Mouse (Mus musculus) heart, postnatal 0 days (tissue): ENCODE results near the gene Cyba. TPM values are rescaled to one million over a fixed set of nuclear protein-coding genes. Genes with fewer than 3 reads are reported as not detected.

Experiments
- ATAC-seq: fragments of 200-750 bp; cut with Nextera tagmentation; 2 replicates; pipeline ENCODE4 v1.8.0; 2017; ENCODE audit warnings: low read depth, moderate number of reproducible peaks, moderate library complexity; ENCODE audit not compliant: insufficient read depth
- DNase-seq: peaks from one replicate; pipeline ENCODE4 v3.0.0-alpha.2; 2016; ENCODE audit warnings: low spot score
- H3K27ac ChIP-seq: fragments of 300-500 bp; sonication (generic); 2 replicates; pipeline ENCODE4 v1.5.1; 2014; ENCODE audit warnings: low read depth, mild to moderate bottlenecking
- H3K27me3 ChIP-seq: fragments of 300-500 bp; sonication (generic); 2 replicates; pipeline ENCODE4 v1.6.1; 2014; ENCODE audit warnings: low read length, mixed read lengths; ENCODE audit not compliant: control insufficient read depth, insufficient read depth
- H3K36me3 ChIP-seq: fragments of 300-500 bp; sonication (generic); replicated peaks from 2 replicates; pipeline ENCODE4 v1.6.1; 2014; ENCODE audit warnings: low read length, mixed read lengths; ENCODE audit not compliant: control insufficient read depth, insufficient read depth
- H3K4me1 ChIP-seq: fragments of 300-500 bp; sonication (generic); 2 replicates; pipeline ENCODE4 v1.6.1; 2014; ENCODE audit warnings: antibody characterized with exemption; ENCODE audit not compliant: control insufficient read depth, insufficient read depth
- H3K4me2 ChIP-seq: fragments of 300-500 bp; sonication (generic); 2 replicates; pipeline ENCODE4 v1.6.1; 2014; ENCODE audit warnings: low read depth, mild to moderate bottlenecking, low read length, moderate library complexity
- H3K4me3 ChIP-seq: fragments of 300-500 bp; sonication (generic); 2 replicates; pipeline ENCODE4 v1.5.1; 2014; ENCODE audit warnings: low read depth, low read length
- H3K9ac ChIP-seq: fragments of 300-500 bp; sonication (generic); replicated peaks from 2 replicates; pipeline ENCODE4 v1.6.1; 2014; ENCODE audit warnings: low read depth, low read length, mixed read lengths
- H3K9me3 ChIP-seq: fragments of 300-500 bp; sonication (generic); replicated peaks from 2 replicates; pipeline ENCODE4 v1.6.1; 2016; ENCODE audit warnings: low read length; ENCODE audit not compliant: control insufficient read depth
- CTCF ChIP-seq: IDR thresholded peaks from 2 replicates; pipeline ENCODE4 v1.5.1; 2016; ENCODE audit warnings: antibody characterized with exemption, control low read depth, low read depth
- EP300 ChIP-seq: IDR thresholded peaks from 2 replicates; pipeline ENCODE4 v1.6.1; 2016; ENCODE audit warnings: antibody characterized with exemption, low read depth
- WGBS: fragments of 180-500 bp; shearing (Covaris S2); extraction: QIAGEN DNeasy Blood & Tissue Kit; methylation state at CpG from one replicate; pipeline ENCODE4 v1.1.7; 2014; 5-methylcytosine and 5-hydroxymethylcytosine counted together
- polyA plus RNA-seq: library from polyadenylated mRNA; unstranded; fragments of >200 nt; fragmentation: Nextera tagmentation; extraction: Ambion mirVana; gene quantifications from 2 replicates; pipeline ENCODE4 v1.2.1, GENCODE M21; 2015
- total RNA-seq: library from RNA; depleted of rRNA; stranded (reverse); fragments of >200 nt; gene quantifications from 2 replicates; pipeline ENCODE4 v1.2.3, GENCODE M21; 2014; ENCODE audit warnings: low replicate concordance

Gene Cyba
- total and polyA plus RNA-seq, 2 experiments from 2014 or later, result 159 to 162 TPM

GRCm38 (mm10) chr8:122398186-122398585, 34.5 kb downstream of the Cyba start:
- WGBS, result 92% methylated on average over 9 of the region's 9 CpGs
- no peak for DNase-seq
- no peak for ATAC-seq
- Histone ChIP-seq H3K4me2 (no peak overlapping the region), H3K36me3 (peaks cover 85% of the 10 kb centered on the region), H3K9me3 (no peaks in the 10 kb centered on the region), H3K9ac (no peak overlapping the region), H3K4me1 (no peaks in the 10 kb centered on the region), H3K27me3 (no peaks in the 10 kb centered on the region), H3K27ac (no peak overlapping the region), H3K4me3 (no peak overlapping the region)
- TF ChIP-seq EP300 (no peak), CTCF (no peak)

GRCm38 (mm10) chr8:122395291-122395690, 37.4 kb downstream of the Cyba start:
- H3K4me2 ChIP-seq, result no peak overlapping the region
- H3K27ac ChIP-seq, result no peak overlapping the region
- H3K4me1 ChIP-seq, result no peaks in the 10 kb centered on the region
- no peaks in the 10 kb centered on the region for H3K9me3 ChIP-seq
- no peak overlapping the region for H3K4me3 ChIP-seq
- H3K27me3 ChIP-seq, result no peaks in the 10 kb centered on the region
- peaks cover 74% of the 10 kb centered on the region for H3K36me3 ChIP-seq
- TF ChIP-seq CTCF (no peak), EP300 (no peak)
- ATAC-seq (no peak), DNase-seq (no peak)
- WGBS, result 89% methylated on average over 6 of the region's 6 CpGs
- H3K9ac ChIP-seq, result no peak overlapping the region

GRCm38 (mm10) chr8:122393717-122394116, 39.0 kb downstream of the Cyba start:
- peaks cover 72% of the 10 kb centered on the region for H3K36me3 ChIP-seq
- no peaks in the 10 kb centered on the region for H3K27me3 ChIP-seq
- H3K9me3 ChIP-seq, result no peaks in the 10 kb centered on the region
- no peaks in the 10 kb centered on the region for H3K4me1 ChIP-seq
- no peak overlapping the region for H3K27ac ChIP-seq
- ATAC-seq (no peak), DNase-seq (no peak)
- H3K9ac ChIP-seq, result no peak overlapping the region
- no peak for TF ChIP-seq EP300
- no peak for TF ChIP-seq CTCF
- H3K4me2 ChIP-seq, result no peak overlapping the region
- no peak overlapping the region for H3K4me3 ChIP-seq

- Histone ChIP-seq H3K4me3 (no peak overlapping the region), H3K9me3 (no peaks in the 10 kb centered on the region), H3K9ac (no peak overlapping the region), H3K4me1 (no peaks in the 10 kb centered on the region), H3K27me3 (no peaks in the 10 kb centered on the region), H3K27ac (no peak overlapping the region), H3K36me3 (peaks cover 80% of the 10 kb centered on the region), H3K4me2 (no peak overlapping the region)
- WGBS, result 79% methylated on average over 3 of the region's 3 CpGs
- TF ChIP-seq EP300, result no peak
- TF ChIP-seq CTCF, result no peak
- ATAC-seq (no peak), DNase-seq (no peak)
These were observed 42.0 kb downstream of the Cyba start for GRCm38 (mm10) chr8:122390758-122391157.

GRCm38 (mm10) chr8:122389357-122389756, 43.4 kb downstream of the Cyba start:
- DNase-seq, result no peak
- no peaks in the 10 kb centered on the region for H3K4me1 ChIP-seq
- no peak overlapping the region for H3K9ac ChIP-seq
- no peak for ATAC-seq
- no peak overlapping the region for H3K4me3 ChIP-seq
- no peaks in the 10 kb centered on the region for H3K27me3 ChIP-seq
- TF ChIP-seq CTCF, result no peak
- WGBS, result 92% methylated on average over 3 of the region's 3 CpGs
- H3K9me3 ChIP-seq, result no peaks in the 10 kb centered on the region
- no peak overlapping the region for H3K27ac ChIP-seq
- H3K4me2 ChIP-seq, result no peak overlapping the region
- H3K36me3 ChIP-seq, result peaks cover 84% of the 10 kb centered on the region

- 74% methylated on average over 4 of the region's 4 CpGs for WGBS
- Histone ChIP-seq H3K4me2 (no peak overlapping the region), H3K4me1 (no peaks in the 10 kb centered on the region), H3K4me3 (no peak overlapping the region), H3K27me3 (no peaks in the 10 kb centered on the region), H3K9ac (no peak overlapping the region), H3K9me3 (no peaks in the 10 kb centered on the region), H3K27ac (no peak overlapping the region), H3K36me3 (peaks cover 53% of the 10 kb centered on the region)
- no peak for TF ChIP-seq CTCF
- no peak for TF ChIP-seq EP300
- DNase-seq, result no peak
- no peak for ATAC-seq
These were observed 49.7 kb downstream of the Cyba start for GRCm38 (mm10) chr8:122383039-122383438.
